Mouse (Mus musculus) C2C12 (cell line): ENCODE data around the gene Rfx3.

Source experiments
- CEBPB ChIP-seq: IDR thresholded peaks from one replicate; pipeline ENCODE4 v1.6.1; 2011; ENCODE audit warnings: low read depth, mild to moderate bottlenecking, control low read depth, moderate library complexity
- CTCF ChIP-seq: IDR thresholded peaks from one replicate; pipeline ENCODE4 v1.5.1; 2011; ENCODE audit not compliant: control insufficient read depth, insufficient read depth, insufficient read length
- MAX ChIP-seq: IDR thresholded peaks from one replicate; pipeline ENCODE4 v1.6.1; 2011; ENCODE audit warnings: mild to moderate bottlenecking, control low read depth
- MYOG ChIP-seq: IDR thresholded peaks from one replicate; pipeline ENCODE4 v1.6.1; 2011; ENCODE audit not compliant: control insufficient read depth, insufficient read length; ENCODE audit errors: extremely low read depth
- USF1 ChIP-seq: IDR thresholded peaks from one replicate; pipeline ENCODE4 v1.6.1; 2011; ENCODE audit warnings: low read depth, mild to moderate bottlenecking, control low read depth, moderate library complexity

- TF ChIP-seq CTCF: no peak
- no peak for TF ChIP-seq MYOG
- no peak for TF ChIP-seq USF1
- no peak for TF ChIP-seq CEBPB
- TF ChIP-seq MAX: no peak
These were observed 274.4 kb downstream of the Rfx3 start for GRCm38 (mm10) chr19:27736571-27736970.
